Mouse (Mus musculus): ENCODE data around the gene Cc2d2b.

DNA sequence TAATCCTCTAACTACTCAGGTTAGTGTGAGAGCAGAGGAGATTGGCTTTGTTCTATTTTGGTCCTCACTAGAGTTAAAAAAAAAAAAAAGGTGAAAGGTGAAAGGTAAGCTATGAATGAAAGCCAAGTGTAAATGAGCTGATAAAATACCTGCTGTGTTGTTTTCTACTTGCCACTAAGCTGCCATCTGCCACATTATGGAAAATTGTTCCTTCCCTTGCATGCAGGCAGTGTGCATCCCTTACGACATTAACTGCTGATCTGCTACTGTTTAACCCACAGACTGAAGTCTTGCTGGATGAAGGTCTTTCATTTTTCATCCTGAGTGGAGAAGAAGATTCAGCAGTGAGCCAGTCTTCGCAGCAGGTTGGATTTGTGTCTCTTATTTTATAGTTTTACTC, 11.5 kb downstream of the Cc2d2b start:
- TF ChIP-seq POLR2A (IDR thresholded peaks at IDR 0.05; ENCODE audit: borderline replicate concordance, low read depth, low read length) (no peak), CTCF (IDR thresholded peaks at IDR 0.05; ENCODE audit: low read depth, low read length) (no peak)
